Mouse (Mus musculus): ENCODE data around the gene Foxp1.

- TF ChIP-seq CTCF (IDR thresholded peaks at IDR 0.05; ENCODE audit: low read depth, low read length) (no peak), POLR2A (IDR thresholded peaks at IDR 0.05; ENCODE audit: borderline replicate concordance, low read depth, low read length) (no peak)
Measured at GRCm38 (mm10) chr6:99295495-99295894, 227.0 kb downstream of the Foxp1 start.
